Mouse (Mus musculus) large intestine, adult 2 months (tissue): Measurements from ENCODE around the gene Trim21. TPM values are rescaled to one million over a fixed set of nuclear protein-coding genes. Genes with fewer than 3 reads are reported as not detected.

ENCODE experiments used
- DNase-seq: peaks from one replicate; pipeline ENCODE4 v3.0.0-alpha.2; 2012; ENCODE audit warnings: low read depth, low spot score
- WGBS: fragments of 180-500 bp; shearing (Covaris S2); methylation state at CpG from one replicate; pipeline ENCODE4 v1.1.7; 2018; 5-methylcytosine and 5-hydroxymethylcytosine counted together
- polyA plus RNA-seq: library from polyadenylated mRNA; depleted of rRNA; stranded (reverse); fragments of >200 nt; gene quantifications from 2 replicates; pipeline ENCODE4 v1.2.3, GENCODE M21; 2012; rRNA removed

Trim21 gene
- polyA plus RNA-seq, 1 experiment: 4.9 TPM

- no peak for DNase-seq
- 76% methylated on average over 7 of the region's 7 CpGs for WGBS
Measured at GRCm38 (mm10) chr7:102509726-102510125, 55.6 kb downstream of the Trim21 start.

GRCm38 (mm10) chr7:102508666-102509065 lies 56.6 kb downstream of the Trim21 start:
- 84% methylated on average over 6 of the region's 6 CpGs for WGBS
- no peak for DNase-seq

DNA sequence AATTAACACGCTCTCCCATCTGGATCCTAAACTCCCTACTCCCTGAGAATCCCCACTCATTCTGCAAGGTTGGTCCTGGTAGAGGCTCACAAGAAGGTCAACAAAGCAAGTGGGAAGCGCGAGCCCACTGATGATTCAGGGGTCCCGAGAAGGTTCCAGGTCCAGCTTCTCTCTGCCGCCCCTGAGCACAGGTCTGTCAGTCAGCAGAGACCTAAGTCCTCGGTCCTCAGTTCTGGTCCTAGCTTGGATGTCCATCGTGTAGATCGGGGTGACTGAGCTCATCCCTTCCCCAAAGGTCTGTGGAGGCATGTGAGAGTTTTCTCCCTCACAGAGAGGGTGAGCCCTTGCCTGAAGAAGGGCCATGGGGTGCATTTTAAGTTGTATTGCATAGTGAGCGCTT lies 57.2 kb downstream of the Trim21 start:
- no peak for DNase-seq
- WGBS: 87% methylated on average over 9 of the region's 9 CpGs

Other genes with a start within 250 kb of the Trim21 start
- 12.2 and 16.9 TPM in 2 replicates for gene Rrm1, start 123.8 kb downstream of the Trim21 start, polyA plus RNA-seq
- not detected in 2 replicates for gene Olfr543, start 83.8 kb downstream of the Trim21 start, polyA plus RNA-seq
- not detected in 2 replicates for gene Olfr544, start 77.2 kb downstream of the Trim21 start, polyA plus RNA-seq
- not detected in 2 replicates for gene Olfr545, start 65.9 kb downstream of the Trim21 start, polyA plus RNA-seq
- not detected in 2 replicates for gene Olfr547, start 30.7 kb downstream of the Trim21 start, polyA plus RNA-seq
- gene Olfr548-ps1, start 24.6 kb downstream of the Trim21 start, polyA plus RNA-seq: not detected in 2 replicates
- gene Olfr549, start 15.6 kb downstream of the Trim21 start, polyA plus RNA-seq: not detected in 2 replicates
- not detected in 2 replicates for gene Olfr550, start 6.0 kb upstream of the Trim21 start, polyA plus RNA-seq
- not detected in 2 replicates for gene Olfr551, start 26.4 kb upstream of the Trim21 start, polyA plus RNA-seq
- not detected in 2 replicates for gene Olfr552, start 32.3 kb upstream of the Trim21 start, polyA plus RNA-seq
- gene Olfr553, start 52.7 kb upstream of the Trim21 start, polyA plus RNA-seq: not detected in 2 replicates
- not detected in 2 replicates for gene Olfr554, start 72.9 kb upstream of the Trim21 start, polyA plus RNA-seq
- not detected in 2 replicates for gene Olfr555, start 93.3 kb upstream of the Trim21 start, polyA plus RNA-seq
- gene Olfr556, start 99.4 kb upstream of the Trim21 start, polyA plus RNA-seq: not detected in 2 replicates
- 6.7 and 9.2 TPM in 2 replicates for gene Trim68, start 121.8 kb upstream of the Trim21 start, polyA plus RNA-seq
- gene Olfr557, start 130.4 kb upstream of the Trim21 start, polyA plus RNA-seq: not detected in 2 replicates
- 0.45 and 0.62 TPM in 2 replicates for gene Olfr558, start 136.7 kb upstream of the Trim21 start, polyA plus RNA-seq
- not detected in 2 replicates for gene Olfr33, start 153.6 kb upstream of the Trim21 start, polyA plus RNA-seq
- gene Olfr559, start 162.0 kb upstream of the Trim21 start, polyA plus RNA-seq: not detected in 2 replicates
- gene Olfr560, start 193.9 kb upstream of the Trim21 start, polyA plus RNA-seq: not detected in 2 replicates
- gene Olfr78, start 194.0 kb upstream of the Trim21 start, polyA plus RNA-seq: 0.47 and 1.0 TPM in 2 replicates
- not detected in 2 replicates for gene Olfr561, start 205.7 kb upstream of the Trim21 start, polyA plus RNA-seq
- not detected in 2 replicates for gene Olfr564, start 238.0 kb upstream of the Trim21 start, polyA plus RNA-seq